Mouse (Mus musculus) hindbrain, embryonic 13.5 days (tissue): ENCODE measurements at regions not wholly inside any gene's neighbourhood (a gene's known extent, or its start where the extent isn't known, plus 50 kb on each side); places are given as distances from the start of the nearest gene placed in this dataset.

Source experiments
- ATAC-seq: fragments of 200-750 bp; cut with Nextera tagmentation; 2 replicates; pipeline ENCODE4 v1.8.0; 2017; ENCODE audit warnings: moderate TSS enrichment; ENCODE audit not compliant: low FRiP score
- H3K27ac ChIP-seq: fragments of 300-500 bp; sonication (generic); 2 replicates; pipeline ENCODE4 v1.5.1; 2015; ENCODE audit warnings: inconsistent platforms, mild to moderate bottlenecking, moderate library complexity
- H3K27me3 ChIP-seq: fragments of 300-500 bp; sonication (generic); 2 replicates; pipeline ENCODE4 v1.6.1; 2015; ENCODE audit warnings: mild to moderate bottlenecking, inconsistent platforms
- H3K36me3 ChIP-seq: fragments of 300-500 bp; sonication (generic); 2 replicates; pipeline ENCODE4 v1.6.1; 2015; ENCODE audit warnings: mild to moderate bottlenecking, inconsistent platforms
- H3K4me1 ChIP-seq: fragments of 300-500 bp; sonication (generic); replicated peaks from 2 replicates; pipeline ENCODE4 v1.6.1; 2015; ENCODE audit warnings: inconsistent platforms
- H3K4me2 ChIP-seq: fragments of 300-500 bp; sonication (generic); 2 replicates; pipeline ENCODE4 v1.6.1; 2015; ENCODE audit warnings: inconsistent platforms, mild to moderate bottlenecking, moderate library complexity
- H3K4me3 ChIP-seq: fragments of 300-500 bp; sonication (generic); 2 replicates; pipeline ENCODE4 v1.5.1; 2015; ENCODE audit warnings: mild to moderate bottlenecking, inconsistent platforms
- H3K9ac ChIP-seq: fragments of 300-500 bp; sonication (generic); 2 replicates; pipeline ENCODE4 v1.6.1; 2015; ENCODE audit warnings: mild to moderate bottlenecking, inconsistent platforms
- H3K9me3 ChIP-seq: fragments of 300-500 bp; sonication (generic); 2 replicates; pipeline ENCODE4 v1.6.1; 2016; ENCODE audit warnings: inconsistent platforms
- WGBS: fragments of 180-500 bp; shearing (Covaris S2); methylation state at CpG from one replicate; pipeline ENCODE4 v1.1.7; 2015; 5-methylcytosine and 5-hydroxymethylcytosine counted together

DNA sequence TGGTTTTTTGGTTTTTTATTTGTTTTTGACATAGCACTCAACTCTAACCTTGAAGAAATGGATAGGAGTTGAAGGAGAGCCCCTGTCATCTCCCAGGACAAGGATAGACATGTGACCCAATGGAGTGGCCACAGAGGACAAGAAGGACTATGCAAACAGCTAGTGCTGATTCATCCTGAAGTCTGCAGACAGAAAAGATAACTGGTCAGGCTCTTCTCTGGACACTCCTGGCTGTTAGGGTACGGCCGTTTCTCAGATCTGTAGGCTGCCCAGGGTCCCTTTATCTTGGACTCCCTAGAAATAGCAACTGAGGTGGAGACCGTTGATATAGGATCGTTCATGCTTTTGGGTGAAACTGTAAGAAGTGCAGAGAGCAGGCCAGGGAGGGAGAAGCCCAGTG lies 55.1 kb upstream of the Galnt15 start:
- 90% methylated on average over 4 of the region's 4 CpGs for WGBS
- no peak for ATAC-seq
- Histone ChIP-seq H3K4me1 (no peaks in the 10 kb centered on the region), H3K4me3 (no peak overlapping the region), H3K36me3 (no peaks in the 10 kb centered on the region), H3K9ac (no peak overlapping the region), H3K4me2 (no peak overlapping the region), H3K9me3 (no peaks in the 10 kb centered on the region), H3K27me3 (no peaks in the 10 kb centered on the region), H3K27ac (no peak overlapping the region)

GRCm38 (mm10) chr14:31978196-31978595 lies 50.6 kb upstream of the Galnt15 start:
- no peaks in the 10 kb centered on the region for H3K36me3 ChIP-seq
- no peaks in the 10 kb centered on the region for H3K9me3 ChIP-seq
- H3K27ac ChIP-seq = no peak overlapping the region
- H3K9ac ChIP-seq = no peak overlapping the region
- WGBS = 81% methylated on average over 4 of the region's 4 CpGs
- H3K4me3 ChIP-seq = no peak overlapping the region
- no peak overlapping the region for H3K4me2 ChIP-seq
- no peaks in the 10 kb centered on the region for H3K4me1 ChIP-seq
- H3K27me3 ChIP-seq = no peaks in the 10 kb centered on the region
- no peak for ATAC-seq

- no peak overlapping the region for H3K9ac ChIP-seq
- H3K9me3 ChIP-seq = no peaks in the 10 kb centered on the region
- no peaks in the 10 kb centered on the region for H3K4me1 ChIP-seq
- H3K4me3 ChIP-seq = no peak overlapping the region
- WGBS = 75% methylated on average over 3 of the region's 3 CpGs
- no peaks in the 10 kb centered on the region for H3K36me3 ChIP-seq
- no peaks in the 10 kb centered on the region for H3K27me3 ChIP-seq
- no peak overlapping the region for H3K4me2 ChIP-seq
- no peak overlapping the region for H3K27ac ChIP-seq
- ATAC-seq = no peak
These were observed 50.1 kb upstream of the Galnt15 start for GRCm38 (mm10) chr14:31978690-31979089.
